Mouse (Mus musculus): ENCODE measurements around the gene Gpx3.
A peak's percentile ranks its signal among the peaks of the same experiment; 100 is the strongest.

Gpx3 gene

GRCm38 (mm10) chr11:54912503-54913316 lies 10.5 kb downstream of the Gpx3 start:
- DNase-seq (ENCODE audit: low spot score in 2 of 2): no peak

GRCm38 (mm10) chr11:54913841-54914240 lies 11.6 kb downstream of the Gpx3 start:
- DNase-seq (ENCODE audit: low spot score in 2 of 2): no peak

- no peak for DNase-seq (ENCODE audit: low spot score in 2 of 2)
Observed at GRCm38 (mm10) chr11:54917461-54917860, 15.2 kb downstream of the Gpx3 start.

- DNase-seq (ENCODE audit: low spot score in 2 of 2): no peak
Observed at GRCm38 (mm10) chr11:54918273-54918672, 16.0 kb downstream of the Gpx3 start.

- DNase-seq (ENCODE audit: low spot score in 2 of 2): no peak
Observed at GRCm38 (mm10) chr11:54920127-54920972, 18.1 kb downstream of the Gpx3 start.

- DNase-seq (ENCODE audit: low spot score in 2 of 2): no peak
Observed at GRCm38 (mm10) chr11:54920973-54921580, 18.8 kb downstream of the Gpx3 start.

- no peak for DNase-seq (ENCODE audit: low spot score in 2 of 2)
Observed at GRCm38 (mm10) chr11:54921798-54922197, 19.5 kb downstream of the Gpx3 start.

GRCm38 (mm10) chr11:54922488-54922887 lies 20.2 kb downstream of the Gpx3 start:
- no peak for DNase-seq (ENCODE audit: low spot score in 2 of 2)

GRCm38 (mm10) chr11:54924145-54924544 lies 21.9 kb downstream of the Gpx3 start:
- no peak for DNase-seq (ENCODE audit: low spot score in 2 of 2)

GRCm38 (mm10) chr11:54927346-54928140 lies 25.3 kb downstream of the Gpx3 start:
- peak in 1 of 2 experiments; percentile 36 for DNase-seq (ENCODE audit: low spot score in 2 of 2)

- DNase-seq (ENCODE audit: low spot score in 2 of 2): no peak
Observed at GRCm38 (mm10) chr11:54928219-54928618, 26.0 kb downstream of the Gpx3 start.

- no peak for DNase-seq (ENCODE audit: low spot score in 2 of 2)
Observed at GRCm38 (mm10) chr11:54928886-54929285, 26.6 kb downstream of the Gpx3 start.

- DNase-seq (ENCODE audit: low spot score in 2 of 2): no peak
Observed at GRCm38 (mm10) chr11:54929290-54929689, 27.0 kb downstream of the Gpx3 start.

GRCm38 (mm10) chr11:54929744-54930143 lies 27.5 kb downstream of the Gpx3 start:
- DNase-seq (ENCODE audit: low spot score in 2 of 2): no peak

- peak; percentile 25 to 40 for DNase-seq (ENCODE audit: low spot score in 2 of 2)
Observed at GRCm38 (mm10) chr11:54930318-54930979, 28.2 kb downstream of the Gpx3 start.

GRCm38 (mm10) chr11:54931405-54932093 lies 29.3 kb downstream of the Gpx3 start:
- peak in 1 of 2 experiments; percentile 34 for DNase-seq (ENCODE audit: low spot score in 2 of 2)

GRCm38 (mm10) chr11:54932540-54932939 lies 30.3 kb downstream of the Gpx3 start:
- no peak for DNase-seq (ENCODE audit: low spot score in 2 of 2)

- no peak for DNase-seq (ENCODE audit: low spot score in 2 of 2)
Observed at GRCm38 (mm10) chr11:54934198-54934597, 31.9 kb downstream of the Gpx3 start.

- DNase-seq (ENCODE audit: low spot score in 2 of 2): no peak
Observed at GRCm38 (mm10) chr11:54936035-54936770, 34.0 kb downstream of the Gpx3 start.

- no peak for DNase-seq (ENCODE audit: low spot score in 2 of 2)
Observed at GRCm38 (mm10) chr11:54936771-54937140, 34.5 kb downstream of the Gpx3 start.
